Mouse (Mus musculus): ENCODE data around the gene Kcnk16. TPM values are rescaled to one million over a fixed set of nuclear protein-coding genes. Genes with fewer than 3 reads are reported as not detected.
A peak's percentile ranks its signal among the peaks of the same experiment; 100 is the strongest.
"Not testable (repeated sequence)": the region's sequence is repeated elsewhere in the genome, so short reads cannot be mapped to it uniquely, and the experiment has no call there.

The Kcnk16 gene
- polyA plus RNA-seq (2016; fragmentation: Nextera tagmentation; extraction: Ambion mirVana) = 0.09 and 0.20 TPM in 2 replicates

GRCm38 (mm10) chr14:20269082-20269809 lies at the start of gene Kcnk16:
TSS of gene Kcnk16 (minus strand) at chr14:20269199.
- DNase-seq (ENCODE audit: low spot score) = no peak
- Histone ChIP-seq H3K9me3 (peaks cover 4% of the 10 kb centered on the region), H3K36me3 (no peaks in the 10 kb centered on the region), H3K27ac (peak within 1 kb of the TSS; percentile 35; the same call in 1 of the 2 replicates), H3K27me3 (ENCODE audit: insufficient read depth, poor library complexity, severe bottlenecking) (no peaks in the 10 kb centered on the region), H3K4me1 (replicated peaks) (no peaks in the 10 kb centered on the region), H3K4me3 (no peak within 1 kb of the TSS)
- 74% methylated on average over 6 of the region's 6 CpGs for WGBS

- Histone ChIP-seq H3K4me1 (replicated peaks) (no peaks in the 10 kb centered on the region), H3K27ac (no peak overlapping the region), H3K4me3 (no peak overlapping the region), H3K36me3 (peaks cover 31% of the 10 kb centered on the region), H3K9me3 (no peaks in the 10 kb centered on the region), H3K27me3 (ENCODE audit: insufficient read depth, poor library complexity, severe bottlenecking) (no peaks in the 10 kb centered on the region)
- 92% methylated on average over 1 of the region's 1 CpGs for WGBS
- no peak for DNase-seq (ENCODE audit: low spot score)
Observed at GRCm38 (mm10) chr14:20315137-20315536, 46.1 kb upstream of the Kcnk16 start.

GRCm38 (mm10) chr14:20305085-20305484 lies 36.1 kb upstream of the Kcnk16 start:
- not testable (repeated sequence) for H3K27ac ChIP-seq; H3K36me3 ChIP-seq; H3K9me3 ChIP-seq; H3K4me1 ChIP-seq (replicated peaks); H3K27me3 ChIP-seq (ENCODE audit: insufficient read depth, poor library complexity, severe bottlenecking); H3K4me3 ChIP-seq; DNase-seq (ENCODE audit: low spot score)
- 71% methylated on average over 2 of the region's 2 CpGs for whole genome bisulfite sequencing

GRCm38 (mm10) chr14:20298131-20298530 lies 29.1 kb upstream of the Kcnk16 start:
- H3K4me1 ChIP-seq (replicated peaks) = peaks cover 5% of the 10 kb centered on the region
- no peaks in the 10 kb centered on the region for H3K9me3 ChIP-seq
- 92% methylated on average over 3 of the region's 3 CpGs for WGBS
- no peak overlapping the region for H3K27ac ChIP-seq
- DNase-seq (ENCODE audit: low spot score) = no peak
- H3K27me3 ChIP-seq (ENCODE audit: insufficient read depth, poor library complexity, severe bottlenecking) = no peaks in the 10 kb centered on the region
- H3K4me3 ChIP-seq = no peak overlapping the region
- no peaks in the 10 kb centered on the region for H3K36me3 ChIP-seq

- DNase-seq (ENCODE audit: low spot score) = no peak
- no peaks in the 10 kb centered on the region for H3K9me3 ChIP-seq
Observed at GRCm38 (mm10) chr14:20297616-20298015, 28.6 kb upstream of the Kcnk16 start.

GRCm38 (mm10) chr14:20294947-20295346 lies 25.9 kb upstream of the Kcnk16 start:
- no peak overlapping the region for H3K27ac ChIP-seq
- no peaks in the 10 kb centered on the region for H3K36me3 ChIP-seq
- 51% methylated on average over 8 of the region's 8 CpGs for WGBS
- no peak for DNase-seq (ENCODE audit: low spot score)
- H3K4me3 ChIP-seq = peak overlapping the region; percentile 57
- H3K9me3 ChIP-seq = no peaks in the 10 kb centered on the region
- no peaks in the 10 kb centered on the region for H3K27me3 ChIP-seq (ENCODE audit: insufficient read depth, poor library complexity, severe bottlenecking)
- peaks cover 5% of the 10 kb centered on the region for H3K4me1 ChIP-seq (replicated peaks)

More at GRCm38 (mm10) chr14:20297616-20298015, 28.6 kb upstream of the Kcnk16 start:
- 79% methylated on average over 3 of the region's 3 CpGs for WGBS
- Histone ChIP-seq H3K4me1 (replicated peaks) (peaks cover 5% of the 10 kb centered on the region), H3K4me3 (no peak overlapping the region), H3K27me3 (ENCODE audit: insufficient read depth, poor library complexity, severe bottlenecking) (no peaks in the 10 kb centered on the region), H3K36me3 (no peaks in the 10 kb centered on the region), H3K27ac (no peak overlapping the region)

- H3K36me3 ChIP-seq = no peaks in the 10 kb centered on the region
- H3K4me1 ChIP-seq (replicated peaks) = peaks cover 5% of the 10 kb centered on the region
- peak within 1 kb of the TSS; percentile 57 for H3K4me3 ChIP-seq
- peak; percentile 79 for DNase-seq (ENCODE audit: low spot score)
- H3K9me3 ChIP-seq = no peaks in the 10 kb centered on the region
- 25% methylated on average over 14 of the region's 14 CpGs for WGBS
- peak within 1 kb of the TSS; percentile 77 for H3K27ac ChIP-seq
- no peaks in the 10 kb centered on the region for H3K27me3 ChIP-seq (ENCODE audit: insufficient read depth, poor library complexity, severe bottlenecking)
Observed at GRCm38 (mm10) chr14:20294117-20294892, 25.3 kb upstream of the Kcnk16 start, which contains the start of gene Nudt13. TSS of gene Nudt13 (plus strand) at chr14:20294697.

GRCm38 (mm10) chr14:20291391-20291790 lies 22.4 kb upstream of the Kcnk16 start:
- no peak for DNase-seq (ENCODE audit: low spot score)
- no peaks in the 10 kb centered on the region for H3K9me3 ChIP-seq
- H3K36me3 ChIP-seq = no peaks in the 10 kb centered on the region
- peaks cover 5% of the 10 kb centered on the region for H3K4me1 ChIP-seq (replicated peaks)
- H3K27ac ChIP-seq = no peak overlapping the region
- H3K4me3 ChIP-seq = no peak overlapping the region
- 66% methylated on average over 4 of the region's 4 CpGs for WGBS
- no peaks in the 10 kb centered on the region for H3K27me3 ChIP-seq (ENCODE audit: insufficient read depth, poor library complexity, severe bottlenecking)

- WGBS = 87% methylated on average over 6 of the region's 6 CpGs
Observed at GRCm38 (mm10) chr14:20268421-20268820, 578 bp downstream of the Kcnk16 start.

GRCm38 (mm10) chr14:20262346-20262745 lies 6.7 kb downstream of the Kcnk16 start:
- DNase-seq (ENCODE audit: low spot score) = no peak
- H3K27ac ChIP-seq = no peak overlapping the region
- peaks cover 4% of the 10 kb centered on the region; the same call in 1 of the 2 replicates for H3K27me3 ChIP-seq (ENCODE audit: insufficient read depth, poor library complexity, severe bottlenecking)
- no peaks in the 10 kb centered on the region for H3K36me3 ChIP-seq
- no peaks in the 10 kb centered on the region for H3K9me3 ChIP-seq
- 71% methylated on average over 4 of the region's 4 CpGs for WGBS
- H3K4me3 ChIP-seq = no peak overlapping the region
- peaks cover 11% of the 10 kb centered on the region for H3K4me1 ChIP-seq (replicated peaks)

More at GRCm38 (mm10) chr14:20268421-20268820, 578 bp downstream of the Kcnk16 start:
- no peak overlapping the region for H3K4me3 ChIP-seq
- H3K27ac ChIP-seq = no peak overlapping the region
- no peaks in the 10 kb centered on the region for H3K9me3 ChIP-seq
- no peak for DNase-seq (ENCODE audit: low spot score)
- H3K27me3 ChIP-seq (ENCODE audit: insufficient read depth, poor library complexity, severe bottlenecking) = no peaks in the 10 kb centered on the region
- H3K4me1 ChIP-seq (replicated peaks) = no peaks in the 10 kb centered on the region
- H3K36me3 ChIP-seq = no peaks in the 10 kb centered on the region

GRCm38 (mm10) chr14:20258185-20259113 lies 10.6 kb downstream of the Kcnk16 start:
- WGBS = 56% methylated on average over 8 of the region's 8 CpGs
- Histone ChIP-seq H3K9me3 (no peaks in the 10 kb centered on the region), H3K36me3 (no peaks in the 10 kb centered on the region), H3K4me3 (no peak overlapping the region), H3K4me1 (replicated peaks) (peaks cover 11% of the 10 kb centered on the region), H3K27me3 (ENCODE audit: insufficient read depth, poor library complexity, severe bottlenecking) (peaks cover 9% of the 10 kb centered on the region; the same call in 1 of the 2 replicates), H3K27ac (no peak overlapping the region)
- DNase-seq (ENCODE audit: low spot score) = peak; percentile 85

Measured in hindbrain, embryonic 10.5 days (tissue).